Mouse (Mus musculus) adrenal gland, adult (tissue): ENCODE data around the gene Hmg20b.

Source experiments
- DNase-seq, 2 experiments: peaks; one replicate each; pipeline ENCODE4 v3.0.0; 2022 to 2023; ENCODE audit warnings: low spot score in 1 of 2; ENCODE audit not compliant: inconsistent age in 2 of 2

The Hmg20b gene

GRCm38 (mm10) chr10:81306837-81307682 lies 43.2 kb downstream of the Hmg20b start:
- no peak for DNase-seq

DNA sequence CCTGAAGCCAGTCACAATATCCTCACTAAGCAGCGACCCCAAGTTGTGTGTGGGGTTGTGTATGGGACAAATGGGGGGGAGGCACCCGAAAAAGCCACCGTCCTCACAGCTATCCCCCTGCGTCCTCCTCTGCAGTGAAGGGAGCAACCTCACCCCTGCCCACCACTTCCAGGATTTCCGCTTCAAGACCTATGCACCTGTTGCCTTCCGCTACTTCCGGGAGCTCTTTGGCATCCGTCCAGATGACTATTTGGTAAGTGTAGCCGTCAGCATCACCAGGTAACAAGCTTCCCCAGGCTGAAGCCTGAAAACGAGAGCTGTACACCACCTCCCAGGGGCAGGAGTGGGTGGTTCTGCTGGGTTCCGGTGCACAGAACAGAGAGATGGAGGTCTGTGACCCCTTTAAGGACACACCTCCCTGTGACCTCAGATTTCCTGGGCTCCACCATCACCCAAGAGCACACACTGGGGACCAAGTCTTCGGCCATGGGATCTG lies 44.1 kb downstream of the Hmg20b start:
- no peak for DNase-seq

GRCm38 (mm10) chr10:81305663-81306062 lies 44.6 kb downstream of the Hmg20b start:
- DNase-seq, result no peak

GRCm38 (mm10) chr10:81304597-81305238 lies 45.6 kb downstream of the Hmg20b start:
- peak; percentile 59 to 81 for DNase-seq

GRCm38 (mm10) chr10:81303761-81304160 lies 46.5 kb downstream of the Hmg20b start:
- DNase-seq, result no peak

- DNase-seq, result peak in 1 of 2 experiments; percentile 63
Measured at GRCm38 (mm10) chr10:81303258-81303657, 47.0 kb downstream of the Hmg20b start.

DNA sequence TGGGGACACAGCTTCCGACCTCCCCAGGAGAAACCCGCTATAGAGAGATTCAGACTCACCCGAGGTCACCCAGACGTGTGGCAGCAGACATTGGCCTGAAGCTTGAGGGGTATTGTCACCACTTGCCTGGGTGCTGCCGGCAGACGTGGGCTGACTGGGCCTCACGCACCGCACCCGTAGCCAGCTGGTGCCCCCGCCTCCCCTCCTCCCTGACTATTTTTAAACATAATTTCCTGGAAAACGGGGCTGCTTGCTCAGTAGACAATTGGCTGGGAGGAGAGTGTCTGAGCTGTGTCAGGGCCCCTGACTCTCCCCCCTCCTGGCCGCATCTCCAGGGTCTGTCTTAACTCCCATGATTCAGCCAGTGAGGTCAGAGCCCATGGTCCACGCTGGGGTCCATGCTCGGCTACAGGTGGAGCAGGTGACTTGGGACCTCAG lies 47.5 kb downstream of the Hmg20b start:
- DNase-seq, result no peak

DNA sequence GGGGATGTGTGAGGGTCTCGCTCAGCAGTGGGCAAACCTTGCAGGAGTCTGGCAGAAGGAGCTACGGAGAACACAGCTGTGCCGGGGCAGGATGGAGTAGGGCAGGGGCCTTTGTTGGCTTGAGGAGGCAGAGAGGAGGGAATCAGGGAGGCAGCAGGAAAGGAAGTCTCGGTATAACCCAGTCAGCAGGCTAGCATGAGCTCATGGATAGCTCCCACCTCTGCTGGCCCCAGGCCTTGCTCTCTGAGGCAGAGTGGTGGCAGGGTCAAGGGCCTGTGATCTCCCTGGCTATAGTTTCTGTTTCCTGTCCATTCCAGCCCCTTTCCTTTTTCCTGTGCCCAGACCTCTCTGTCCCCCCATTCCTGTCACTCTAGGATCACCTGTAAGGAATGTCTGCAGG lies 48.0 kb downstream of the Hmg20b start:
- DNase-seq, result no peak

DNA sequence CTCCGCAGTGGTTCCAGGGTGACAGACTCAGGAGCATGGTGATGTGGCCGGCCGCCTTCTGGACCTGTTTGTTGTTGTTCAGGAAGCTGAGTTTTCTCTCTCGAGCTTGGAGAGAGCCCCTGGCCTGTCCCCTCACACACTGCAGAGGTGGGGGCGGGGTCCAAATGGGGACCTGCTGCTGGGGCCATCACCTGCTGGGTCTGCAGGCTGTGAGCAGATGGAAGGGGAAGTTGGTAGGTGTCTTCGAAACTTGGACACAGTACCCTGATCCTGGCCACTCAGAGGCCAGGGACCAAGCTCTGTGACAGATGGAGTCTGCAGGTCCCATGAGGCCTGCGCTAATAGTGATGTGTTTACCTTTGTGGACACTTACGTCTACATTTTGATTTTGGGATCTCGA lies 49.0 kb downstream of the Hmg20b start:
- no peak for DNase-seq

- DNase-seq, result no peak
Measured at GRCm38 (mm10) chr10:81300352-81300907, 49.9 kb downstream of the Hmg20b start.

DNA sequence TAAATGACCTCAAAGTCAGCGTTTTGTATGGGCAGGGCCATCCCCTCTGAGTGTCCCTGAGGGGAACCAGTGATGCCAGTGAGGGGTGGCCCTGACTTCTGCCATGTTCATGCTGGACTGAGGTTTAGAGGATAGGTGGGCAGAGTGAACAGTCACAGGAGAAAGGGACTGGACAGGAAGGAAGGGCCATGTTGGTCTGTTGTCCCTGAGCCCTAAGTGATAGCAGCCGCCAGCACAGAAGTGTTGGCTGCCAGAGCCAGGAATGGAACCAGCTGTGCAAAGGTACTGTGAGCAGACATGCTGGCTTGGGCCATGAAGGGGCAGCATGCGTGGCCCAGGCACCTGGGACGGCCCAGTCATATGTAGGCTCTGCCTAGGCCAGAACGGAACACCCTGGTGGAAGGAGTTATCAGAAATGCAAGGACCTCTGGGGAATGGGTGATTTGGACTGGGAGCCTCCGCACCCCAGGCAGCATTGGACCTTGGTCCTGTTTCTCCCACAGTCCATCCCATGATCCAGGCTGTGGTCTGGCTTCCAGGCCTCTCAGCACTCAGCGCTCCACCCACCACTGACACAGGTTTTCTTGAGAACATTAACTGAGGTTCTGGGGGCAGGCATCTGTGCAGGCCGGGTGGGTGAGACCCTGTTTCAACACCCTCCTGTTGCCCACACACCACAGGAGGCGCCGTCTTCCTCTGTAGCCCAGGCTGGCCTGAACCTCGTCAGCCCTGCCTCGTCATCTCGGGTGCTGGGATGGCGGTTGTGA lies 50.5 kb downstream of the Hmg20b start:
- DNase-seq, result no peak

DNA sequence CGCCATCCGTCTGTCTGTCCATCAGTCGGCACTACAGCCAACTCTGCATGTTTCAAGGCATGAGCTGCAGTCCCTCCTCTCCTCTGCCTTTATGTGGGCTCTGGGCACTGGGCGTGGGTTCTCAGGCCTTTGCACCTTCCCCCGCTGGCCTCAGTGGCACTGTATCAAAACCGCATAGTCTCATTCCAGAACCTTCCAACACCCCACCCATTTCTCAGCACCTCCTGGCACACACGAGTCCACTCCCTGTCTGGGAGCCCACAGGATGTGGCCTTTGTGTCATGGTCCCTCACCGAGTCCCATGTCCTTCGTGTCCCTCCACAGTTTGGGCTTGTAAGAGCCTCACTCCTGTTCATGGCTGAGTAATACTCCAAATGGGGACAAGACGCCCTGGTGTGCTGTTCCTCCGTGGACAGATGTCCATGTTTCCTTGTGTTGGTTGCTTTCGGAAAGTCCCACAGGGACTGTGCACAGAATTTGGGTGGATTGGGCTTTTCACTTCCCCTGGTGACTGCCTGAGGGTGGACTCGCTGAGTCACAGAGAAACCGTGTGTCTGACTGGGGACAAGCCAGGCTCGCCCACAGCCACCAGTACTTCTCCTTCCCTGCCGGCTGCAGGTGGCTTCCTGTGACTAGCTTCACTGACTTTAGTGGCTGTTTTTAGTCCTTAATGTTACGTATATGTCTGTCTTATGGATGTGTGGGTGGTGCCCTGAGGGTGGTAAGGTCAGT lies 51.7 kb downstream of the Hmg20b start:
- DNase-seq, result peak in 1 of 2 experiments; percentile 47

- peak; percentile 67 to 81 for DNase-seq
Measured at GRCm38 (mm10) chr10:81297845-81298244, 52.4 kb downstream of the Hmg20b start.

- no peak for DNase-seq
Measured at GRCm38 (mm10) chr10:81297246-81297645, 53.0 kb downstream of the Hmg20b start.
